Mouse (Mus musculus) bone marrow macrophage, adult 2 months (primary cell): Measurements from ENCODE around the gene Adgrl2.

ENCODE experiments used
- CTCF ChIP-seq: IDR thresholded peaks from 2 replicates; pipeline ENCODE4 v1.5.1; 2012; ENCODE audit warnings: low read depth, mild to moderate bottlenecking, low read length, moderate library complexity
- POLR2A ChIP-seq: IDR thresholded peaks from 2 replicates; pipeline ENCODE4 v1.6.1; 2012; ENCODE audit warnings: mild to moderate bottlenecking, low read depth, low read length, borderline replicate concordance

DNA sequence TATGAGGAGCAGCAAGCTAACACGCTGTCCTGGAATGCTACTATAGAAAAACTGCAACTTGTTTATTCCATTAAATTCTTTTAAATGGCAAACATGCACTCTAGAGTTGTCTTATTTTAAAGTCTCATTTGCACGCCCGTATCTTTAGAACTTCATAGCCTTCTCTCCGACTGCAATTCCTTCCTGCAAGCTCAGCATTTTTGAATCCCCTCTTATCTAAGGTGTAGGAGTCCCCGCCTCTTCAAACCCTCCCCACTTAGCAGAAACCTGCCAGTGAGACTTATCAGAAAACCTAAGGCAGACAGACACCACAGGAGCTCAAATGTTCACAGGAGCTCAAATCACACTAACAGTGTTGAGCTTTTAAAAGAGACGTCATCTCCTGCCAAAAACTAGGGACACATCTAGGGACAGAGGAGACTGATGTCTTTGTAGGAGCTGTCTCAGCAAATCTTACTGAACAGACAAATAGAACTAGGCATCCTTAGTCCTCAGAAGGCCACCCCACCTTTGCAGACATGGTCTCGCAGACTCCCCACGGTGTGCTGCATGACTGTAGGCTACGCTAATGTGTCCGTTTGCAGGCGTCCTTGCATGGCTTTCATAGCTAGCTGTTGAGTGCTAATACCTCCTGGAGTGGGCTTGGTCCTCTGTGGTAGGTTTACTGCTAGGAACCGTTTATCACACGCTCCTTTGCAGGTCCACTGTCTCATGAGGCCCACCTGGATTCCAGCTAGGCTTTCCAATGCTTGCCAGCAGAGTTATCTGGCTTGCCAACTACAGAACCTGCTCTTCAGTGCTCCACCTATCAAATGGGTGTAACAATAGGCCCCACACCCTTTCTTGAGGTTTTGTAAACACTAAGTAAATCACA is 84.2 kb downstream of the Adgrl2 start:
- TF ChIP-seq CTCF (no peak), POLR2A (no peak)
